ENCODE assay signal across 8 mouse cellular contexts in the genomic region with DNA sequence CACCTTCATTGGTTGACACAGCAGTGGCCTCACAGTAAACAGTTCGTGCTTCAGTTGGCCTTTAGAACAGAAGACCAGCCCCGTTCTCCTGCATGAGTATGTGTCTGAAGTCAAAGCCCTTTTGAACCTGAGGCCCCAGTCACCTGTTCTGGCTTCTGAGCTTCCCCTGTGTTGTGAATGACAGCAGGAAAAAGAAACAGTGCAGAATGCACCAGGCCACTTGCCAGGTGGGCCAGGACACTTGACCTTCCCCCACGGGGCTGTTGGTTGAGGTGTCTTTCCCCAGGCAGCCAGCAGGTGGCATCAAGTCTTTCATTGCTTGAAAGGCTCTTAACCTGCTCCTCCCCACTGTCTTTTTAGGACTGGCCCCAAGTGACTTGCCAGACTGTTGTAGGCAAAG.
A peak's percentile ranks its signal among the peaks of the same experiment; 100 is the strongest.
DNase-seq lines count a peak whose midpoint lies in the region; ATAC-seq and TF ChIP-seq lines count a peak whose summit lies in the region.

No protein-coding gene starts in this region.

- H3K9ac ChIP-seq in kidney, embryonic 14.5 days (ENCODE audit: low read depth, low read length), result no peak overlapping the region

- intact Hi-C loops in left cerebral cortex, postnatal 4 days (cut with DNase I), result no loop called here

- H3K4me2 ChIP-seq in kidney, embryonic 14.5 days (replicated peaks; ENCODE audit: low read depth, low read length), result no peak overlapping the region

- no peaks in the 10 kb centered on the region for H3K9me3 ChIP-seq in kidney, embryonic 14.5 days (ENCODE audit: control insufficient read depth, low read length)
- no peaks in the 10 kb centered on the region for H3K9me3 ChIP-seq in hindbrain, embryonic 10.5 days

- H3K36me3 ChIP-seq in kidney, embryonic 14.5 days (ENCODE audit: control insufficient read depth, insufficient read depth, low read length), result no peaks in the 10 kb centered on the region
- H3K36me3 ChIP-seq in hindbrain, embryonic 10.5 days, result 0 out of 2 replicates have a peak, but pooled peaks cover 10% of the 10 kb centered on the region

- H3K27me3 ChIP-seq in kidney, embryonic 14.5 days (ENCODE audit: control insufficient read depth, insufficient read depth, low read length), result no peaks in the 10 kb centered on the region
- no peaks in the 10 kb centered on the region for H3K27me3 ChIP-seq in hindbrain, embryonic 10.5 days (ENCODE audit: insufficient read depth, poor library complexity, severe bottlenecking)

- TF ChIP-seq CTCF in bone marrow macrophage, adult 2 months (IDR thresholded peaks at IDR 0.05; ENCODE audit: low read depth, low read length), result peak; percentile 33

- H3K4me1 ChIP-seq in kidney, embryonic 14.5 days (ENCODE audit: control insufficient read depth, insufficient read depth, low read length), result 0 out of 2 replicates have a peak, but pooled peaks cover 2% of the 10 kb centered on the region
- peaks cover 16% of the 10 kb centered on the region for H3K4me1 ChIP-seq in bone marrow macrophage, adult 2 months (ENCODE audit: control insufficient read depth, insufficient read depth, low read length)
- no peaks in the 10 kb centered on the region; the same call in 1 of the 2 replicates for H3K4me1 ChIP-seq in hindbrain, embryonic 10.5 days (replicated peaks)

- no peak overlapping the region for H3K4me3 ChIP-seq in kidney, embryonic 14.5 days (ENCODE audit: low read length)
- no peak overlapping the region for H3K4me3 ChIP-seq in bone marrow macrophage, adult 2 months (ENCODE audit: insufficient read depth, low read length)
- no peak overlapping the region for H3K4me3 ChIP-seq in hindbrain, embryonic 10.5 days

- 51% methylated on average over 3 of the region's 3 CpGs for WGBS in kidney, embryonic 14.5 days
- WGBS in hindbrain, embryonic 10.5 days, result 68% methylated on average over 3 of the region's 3 CpGs

- TF ChIP-seq POLR2A in bone marrow macrophage, adult 2 months (IDR thresholded peaks at IDR 0.05; ENCODE audit: borderline replicate concordance, low read depth, low read length), result no peak

- H3K27ac ChIP-seq in kidney, embryonic 14.5 days (ENCODE audit: low read depth, low read length), result no peak overlapping the region
- no peak overlapping the region for H3K27ac ChIP-seq in bone marrow macrophage, adult 2 months (ENCODE audit: insufficient read depth, low read depth, low read length)
- no peak overlapping the region for H3K27ac ChIP-seq in hindbrain, embryonic 10.5 days

- peak; percentile 77 for DNase-seq in kidney, adult 11 months
- peak; percentile 33 for DNase-seq in gastrocnemius, adult 18-20 months (ENCODE audit: low spot score)
- peak; percentile 65 for DNase-seq in left cerebral cortex, postnatal 4 days
- DNase-seq in ovary, postnatal 14 days (ENCODE audit: low spot score), result peak; percentile 54
- no peak for DNase-seq in hindbrain, embryonic 10.5 days (ENCODE audit: low spot score)

- ATAC-seq in kidney, embryonic 14.5 days (ENCODE audit: low FRiP score, low TSS enrichment), result no peak
- ATAC-seq in CD4-positive, CD25-positive, alpha-beta regulatory T cell, adult 4 months, result peak; percentile 60
